In genomic region chr3:88541622-88542401, GRCm38 (mm10) we compare ENCODE assay signal across 11 mouse cellular contexts. TPM values are rescaled to one million over a fixed set of nuclear protein-coding genes. Genes with fewer than 3 reads are reported as not detected.
DNase-seq lines count a peak whose midpoint lies in the region; ATAC-seq lines count a peak whose summit lies in the region.
"Had no signal": no experiment of that assay in that cellular context is flagged by ENCODE, and none has a peak within 500 bp of the region (broad histone marks: within the 10 kb centered on the region; RNA-seq: fewer than 3 reads in every experiment).

No protein-coding gene starts in this region.

- peak; percentile 46 for ATAC-seq in hindbrain, embryonic 13.5 days (ENCODE audit: low FRiP score)
- 0 out of 2 replicates have a peak, but pooled peaks have one; percentile 29 for ATAC-seq in midbrain, embryonic 16.5 days

- no peak overlapping the region for H3K4me2 ChIP-seq in hindbrain, embryonic 13.5 days
- no peak overlapping the region for H3K4me2 ChIP-seq in midbrain, embryonic 16.5 days (ENCODE audit: low read length)

- H3K36me3 ChIP-seq in hindbrain, embryonic 13.5 days, result peaks cover 37% of the 10 kb centered on the region
- peaks cover 21% of the 10 kb centered on the region for H3K36me3 ChIP-seq in midbrain, embryonic 16.5 days (ENCODE audit: control insufficient read depth, insufficient read depth, low read length)

- 56% methylated on average over 6 of the region's 7 CpGs for WGBS in hindbrain, embryonic 13.5 days
- WGBS in midbrain, embryonic 16.5 days, result 44% methylated on average over 7 of the region's 7 CpGs

- H3K9ac ChIP-seq in hindbrain, embryonic 13.5 days, result no peak overlapping the region
- H3K9ac ChIP-seq in midbrain, embryonic 16.5 days (ENCODE audit: low read depth, low read length), result no peak overlapping the region
- H3K9ac ChIP-seq: liver, embryonic 14.5 days had no signal

- DNase-seq in kidney, postnatal 10 days, result peak; percentile 16
- DNase-seq in kidney, adult 11 months, result no peak
- peak; percentile 45 to 52 for DNase-seq in cerebellum, postnatal 36 days
- no peak for DNase-seq in lung, postnatal 14 days
- DNase-seq in lung, adult 18-20 months, result no peak
- DNase-seq in ovary, postnatal 10 days (ENCODE audit: low spot score), result no peak
- DNase-seq: thymus, adult 2 months had no signal

- no peaks in the 10 kb centered on the region for H3K9me3 ChIP-seq in hindbrain, embryonic 13.5 days
- no peaks in the 10 kb centered on the region for H3K9me3 ChIP-seq in midbrain, embryonic 16.5 days (replicated peaks; ENCODE audit: control insufficient read depth, low read length, poor library complexity, severe bottlenecking)

- H3K4me3 ChIP-seq in hindbrain, embryonic 13.5 days, result no peak overlapping the region
- no peak overlapping the region for H3K4me3 ChIP-seq in midbrain, embryonic 16.5 days (ENCODE audit: low read depth, low read length)

- H3K4me1 ChIP-seq in hindbrain, embryonic 13.5 days (replicated peaks), result peaks cover 54% of the 10 kb centered on the region
- peaks cover 35% of the 10 kb centered on the region for H3K4me1 ChIP-seq in midbrain, embryonic 16.5 days (ENCODE audit: control insufficient read depth, insufficient read depth, low read length)

- no peaks in the 10 kb centered on the region for H3K27me3 ChIP-seq in hindbrain, embryonic 13.5 days
- no peaks in the 10 kb centered on the region for H3K27me3 ChIP-seq in midbrain, embryonic 16.5 days (ENCODE audit: control insufficient read depth, insufficient read depth, low read depth, low read length)
- H3K27me3 ChIP-seq: CH12.LX had no signal

- H3K27ac ChIP-seq in hindbrain, embryonic 13.5 days, result peak overlapping the region; percentile 66
- H3K27ac ChIP-seq in midbrain, embryonic 16.5 days (ENCODE audit: low read length), result 0 out of 2 replicates have a peak overlapping the region, but pooled peaks have one; percentile 24
- H3K27ac ChIP-seq: liver, embryonic 14.5 days had no signal

RNA-seq across cellular contexts. Expression of gene Rab25, which starts 6.3 kb away (rescaled TPM):
- polyA plus RNA-seq in hindbrain, embryonic 13.5 days (2015; fragmentation: Nextera tagmentation; extraction: Ambion mirVana), result not detected in 2 replicates
- polyA plus RNA-seq in midbrain, embryonic 16.5 days (2015; fragmentation: Nextera tagmentation; extraction: Ambion mirVana), result 0.69 TPM in 1 of 2 replicates, not detected in the other

RNA-seq across cellular contexts. Expression of gene Mex3a, which starts 9.6 kb away (rescaled TPM):
- polyA plus RNA-seq in hindbrain, embryonic 13.5 days (2015; fragmentation: Nextera tagmentation; extraction: Ambion mirVana), result 38.9 and 40.0 TPM in 2 replicates
- 28.6 and 33.0 TPM in 2 replicates for polyA plus RNA-seq in midbrain, embryonic 16.5 days (2015; fragmentation: Nextera tagmentation; extraction: Ambion mirVana)

RNA-seq across cellular contexts. Expression of gene Lamtor2, which starts 11.1 kb away (rescaled TPM):
- polyA plus RNA-seq in hindbrain, embryonic 13.5 days (2015; fragmentation: Nextera tagmentation; extraction: Ambion mirVana), result 179 and 182 TPM in 2 replicates
- polyA plus RNA-seq in midbrain, embryonic 16.5 days (2015; fragmentation: Nextera tagmentation; extraction: Ambion mirVana), result 181 and 193 TPM in 2 replicates

RNA-seq across cellular contexts. Expression of gene Ubqln4, which starts 11.7 kb away (rescaled TPM):
- 36.7 and 38.3 TPM in 2 replicates for polyA plus RNA-seq in hindbrain, embryonic 13.5 days (2015; fragmentation: Nextera tagmentation; extraction: Ambion mirVana)
- 39.8 and 41.3 TPM in 2 replicates for polyA plus RNA-seq in midbrain, embryonic 16.5 days (2015; fragmentation: Nextera tagmentation; extraction: Ambion mirVana)

RNA-seq across cellular contexts. Expression of gene Lmna, which starts 32.1 kb away (rescaled TPM):
- polyA plus RNA-seq in hindbrain, embryonic 13.5 days (2015; fragmentation: Nextera tagmentation; extraction: Ambion mirVana), result 31.9 and 35.0 TPM in 2 replicates
- polyA plus RNA-seq in midbrain, embryonic 16.5 days (2015; fragmentation: Nextera tagmentation; extraction: Ambion mirVana), result 51.0 and 59.7 TPM in 2 replicates

Comparison
In these comparisons a context has a peak if more than half of its experiments do, and no peak if none do; other contexts are left out.
1. DNase-seq: peak in kidney, postnatal 10 days (single experiment) and cerebellum, postnatal 36 days (2 of 2); none in kidney, adult 11 months (single experiment), lung, postnatal 14 days (single experiment), lung, adult 18-20 months (0 of 2) and ovary, postnatal 10 days (single experiment).